Mouse (Mus musculus): Measurements from ENCODE around the gene Hsdl1.

Gene Hsdl1

GRCm38 (mm10) chr8:119574437-119575365, at the start of gene Hsdl1, which contains the start of gene Dnaaf1:
Hsdl1 (minus strand) TSS chr8:119575183.
Dnaaf1 (plus strand) TSS chr8:119575235.
- CTCF ChIA-PET: interaction anchor here (0.6 kb wide), 2 partner anchors 352 to 1246 kb away, joined by 3 to 8 read pairs; no protein-coding TSS in a partner anchor

DNA sequence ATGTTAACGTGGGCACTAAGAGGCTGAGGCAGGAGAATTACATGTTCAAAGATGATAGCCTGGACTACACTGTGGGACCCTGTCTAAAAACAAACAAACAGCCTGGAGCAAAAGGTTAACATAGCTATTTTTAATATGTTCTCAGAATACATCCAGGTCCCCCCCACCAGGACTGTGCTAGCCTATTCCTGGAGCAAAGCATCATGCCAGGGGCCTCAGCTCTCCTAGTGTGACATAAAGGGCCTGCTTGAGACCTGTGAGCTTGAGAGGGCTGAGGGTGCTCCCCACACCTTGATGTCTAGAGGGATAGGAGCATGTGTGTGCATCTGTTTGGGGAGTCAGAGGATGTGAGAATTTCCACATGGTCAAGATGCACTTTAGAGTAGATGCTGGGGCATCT, 48.8 kb upstream of the Hsdl1 start:
- CTCF ChIA-PET: no interaction called here

DNA sequence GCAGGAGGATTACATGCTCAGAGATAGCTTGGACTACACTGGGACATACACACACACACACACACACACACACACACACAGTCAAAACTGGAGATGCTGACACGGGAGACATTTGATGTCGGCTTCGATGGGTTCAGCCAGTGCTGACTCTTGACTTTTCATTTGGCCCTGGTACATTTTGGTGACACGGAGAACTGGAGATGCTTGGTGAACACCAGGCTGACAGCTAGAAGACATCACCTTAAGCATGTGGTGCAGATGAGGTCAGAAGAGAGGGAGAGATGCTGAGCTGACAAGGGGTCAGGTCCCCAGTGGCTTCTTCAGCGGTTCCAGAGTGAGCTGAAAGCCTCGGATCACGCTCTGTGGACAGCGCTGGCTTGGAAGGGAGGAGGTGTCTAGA, 48.1 kb upstream of the Hsdl1 start:
- CTCF ChIA-PET: no interaction called here

- CTCF ChIA-PET: no interaction called here
Measured at GRCm38 (mm10) chr8:119622555-119622954, 47.6 kb upstream of the Hsdl1 start.

DNA sequence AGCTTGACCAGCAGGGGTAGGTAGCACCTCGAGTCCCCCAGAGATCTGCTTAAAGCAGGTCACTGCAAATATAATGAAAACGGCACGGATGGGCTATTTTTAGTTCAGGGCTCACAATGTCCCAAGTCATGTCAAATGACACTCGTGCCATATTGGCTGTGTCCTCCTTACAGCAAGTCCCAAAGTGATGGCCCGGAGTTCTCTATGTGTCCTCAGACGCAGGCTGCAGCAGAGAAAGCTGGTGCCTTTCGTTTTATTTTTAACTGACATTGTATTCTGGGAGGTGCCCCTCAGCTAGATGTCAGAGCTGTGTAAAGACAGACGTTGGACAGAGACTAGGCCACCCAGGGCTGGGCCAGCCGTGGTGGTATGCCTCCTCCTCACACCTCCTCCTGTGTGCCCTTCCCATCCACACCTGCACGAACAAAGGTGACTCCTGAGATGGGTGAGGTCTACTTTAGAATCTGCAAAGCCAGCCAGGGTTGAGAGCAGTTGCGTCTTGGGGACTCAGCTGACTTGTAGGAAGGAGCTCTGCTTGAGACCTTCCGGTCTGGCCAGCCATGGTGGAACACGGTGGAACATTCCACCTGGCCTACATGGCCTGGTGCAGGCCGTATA, 46.0 kb upstream of the Hsdl1 start:
- CTCF ChIA-PET: no interaction called here

DNA sequence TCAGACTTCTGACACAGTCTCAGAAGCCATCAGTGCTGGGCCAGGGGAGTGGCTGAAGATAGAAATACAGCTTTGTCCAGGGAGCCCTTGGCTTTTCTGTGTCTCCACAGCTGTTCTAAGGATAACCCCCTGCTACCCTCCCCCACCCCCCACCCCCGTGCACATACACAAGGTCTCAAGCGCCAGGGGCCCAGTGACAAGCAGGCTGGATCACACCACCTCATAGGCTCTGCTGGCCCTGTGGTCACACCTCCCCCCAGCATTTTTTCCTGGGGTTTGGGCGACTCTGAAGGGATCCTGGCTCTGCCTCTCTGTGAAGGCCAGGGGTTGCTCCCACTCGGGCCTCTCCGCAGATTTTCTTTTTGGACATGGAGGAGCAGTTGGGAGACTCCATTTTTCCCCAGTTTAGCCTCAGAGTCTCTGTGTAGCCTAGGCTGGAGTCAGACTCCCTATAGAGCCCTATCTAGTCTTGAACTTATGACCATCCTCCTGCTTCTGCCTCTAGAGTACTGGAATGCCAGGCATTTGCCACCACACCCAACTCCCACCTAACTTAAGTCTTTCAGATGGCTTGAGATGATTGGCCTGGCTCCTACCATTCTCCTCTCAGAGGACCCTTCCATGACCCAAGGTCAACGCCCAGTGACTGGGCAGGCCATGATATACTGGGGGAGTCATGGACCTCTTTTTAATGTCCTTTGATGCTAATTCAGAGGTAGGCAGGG, 45.3 kb upstream of the Hsdl1 start:
- CTCF ChIA-PET: no interaction called here

DNA sequence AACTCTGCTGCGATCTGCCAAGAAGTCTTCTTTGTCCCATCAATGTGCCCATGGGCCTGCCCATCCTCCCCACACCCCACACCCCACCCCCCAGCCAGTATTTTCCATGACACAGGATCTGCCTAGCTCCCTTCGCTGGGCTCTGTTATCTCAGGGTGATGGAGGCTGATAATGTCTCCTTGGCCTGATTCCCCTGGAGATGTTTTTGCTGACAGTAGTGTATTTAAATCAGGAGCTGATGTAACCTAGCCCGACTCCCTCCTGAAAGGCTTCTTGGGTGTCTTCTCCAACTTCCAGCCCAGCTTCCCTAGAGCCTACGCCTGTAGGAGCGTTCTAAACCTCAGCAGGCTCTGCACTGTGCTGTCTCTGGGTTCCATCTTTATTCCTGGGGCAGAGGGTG, 43.9 kb upstream of the Hsdl1 start:
- CTCF ChIA-PET: interaction anchor here (0.6 to 0.7 kb wide), 3 partner anchors 50 to 308 kb away, joined by 3 to 5 read pairs (median 4); no protein-coding TSS in a partner anchor

DNA sequence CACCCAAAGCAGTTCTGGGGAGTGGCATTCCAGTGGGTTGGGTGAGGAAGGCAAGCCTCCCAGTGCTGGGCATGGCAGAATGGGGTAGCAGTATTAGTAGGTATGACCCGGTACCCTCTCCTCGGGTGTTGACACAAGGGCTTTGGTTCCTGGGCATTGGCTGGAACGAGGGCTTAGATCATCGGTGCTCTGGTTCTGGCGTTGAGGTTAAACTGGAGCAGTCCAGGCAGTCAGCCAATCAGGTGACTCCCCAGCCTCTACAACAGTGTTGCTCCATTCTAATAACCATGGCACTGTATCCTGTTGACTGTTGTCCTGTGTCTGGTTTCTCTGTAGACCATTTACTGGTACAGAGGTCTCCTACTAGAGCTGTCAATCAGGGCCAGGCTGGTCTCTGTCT, 42.6 kb upstream of the Hsdl1 start:
- CTCF ChIA-PET: no interaction called here

DNA sequence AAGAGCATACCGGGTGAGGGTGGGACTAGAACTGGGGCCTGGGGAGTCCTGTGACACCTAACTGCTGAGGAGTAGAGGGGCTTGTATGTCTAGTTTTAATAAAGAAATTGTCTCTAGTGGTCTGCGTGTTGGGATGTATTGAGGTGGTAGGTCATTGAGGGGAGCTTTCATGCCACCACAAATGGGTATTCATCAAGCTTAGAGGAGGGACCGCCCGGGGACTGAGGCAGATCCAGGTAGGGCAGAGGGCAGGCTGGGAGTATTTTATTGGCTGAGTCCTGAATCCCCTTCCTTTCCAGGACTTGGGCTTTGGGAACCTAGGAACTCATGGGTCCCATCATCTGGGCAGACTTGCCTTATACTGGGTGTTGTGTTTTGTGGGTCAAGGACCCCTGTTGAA, 41.8 kb upstream of the Hsdl1 start:
- CTCF ChIA-PET: no interaction called here

GRCm38 (mm10) chr8:119616358-119616757, 41.4 kb upstream of the Hsdl1 start:
- CTCF ChIA-PET: no interaction called here

GRCm38 (mm10) chr8:119615096-119615495, 40.1 kb upstream of the Hsdl1 start:
- CTCF ChIA-PET: no interaction called here

DNA sequence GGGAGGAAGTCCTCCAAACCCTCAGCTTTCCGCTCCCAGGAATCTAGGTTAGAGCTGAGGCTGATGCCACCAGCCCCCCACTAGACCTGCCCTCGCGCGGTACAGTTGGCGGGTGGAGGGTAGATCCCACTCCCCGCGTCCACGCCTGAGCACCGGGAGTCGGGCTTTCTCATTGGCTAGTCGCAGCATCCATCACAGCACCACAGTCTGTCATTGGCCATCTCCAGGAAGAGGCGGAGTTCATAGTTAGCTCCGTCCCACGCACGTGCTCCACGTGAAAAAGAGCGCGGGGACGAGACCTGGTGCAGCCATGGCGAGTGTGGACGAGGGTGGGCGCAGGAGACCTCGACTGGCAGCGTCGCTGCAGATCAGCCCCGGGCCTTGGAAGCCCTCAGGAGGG, 37.5 kb upstream of the Hsdl1 start, which contains the start of gene Adad2:
Gene Adad2, plus strand, starts transcription at position 277 of the 400 bp plus-strand sequence.
- CTCF ChIA-PET: no interaction called here

GRCm38 (mm10) chr8:119606224-119606623, 31.2 kb upstream of the Hsdl1 start:
- CTCF ChIA-PET: interaction anchor here (1.0 kb wide), 1 partner anchor 194 kb away, joined by 3 read pairs; no protein-coding TSS in a partner anchor

GRCm38 (mm10) chr8:119604996-119605395, 30.0 kb upstream of the Hsdl1 start, which contains the start of gene Taf1c:
Taf1c (minus strand) TSS chr8:119605222.
- CTCF ChIA-PET: interaction anchor here (0.8 kb wide), 1 partner anchor 71 kb away, joined by 3 read pairs; no protein-coding TSS in a partner anchor

DNA sequence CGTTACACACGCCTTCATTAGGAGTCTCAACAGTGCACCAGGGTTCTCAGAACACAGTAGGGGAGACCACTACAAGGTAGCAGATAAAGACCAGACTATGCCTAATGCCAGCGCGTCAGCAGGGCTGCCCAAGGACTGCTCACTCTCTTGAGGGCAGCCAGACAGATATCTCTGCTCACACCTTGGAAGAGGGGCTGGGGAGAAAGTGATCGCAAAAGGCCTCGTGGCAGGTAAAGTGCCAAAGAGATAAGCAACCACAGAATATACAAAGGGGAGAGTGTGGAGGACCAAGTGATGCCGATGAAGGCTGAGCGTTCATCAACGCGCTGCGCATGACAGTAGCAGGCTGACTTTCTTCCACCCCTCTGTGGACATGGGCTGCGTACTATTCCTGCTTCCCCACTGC, 29.4 kb upstream of the Hsdl1 start:
- CTCF ChIA-PET: no interaction called here

DNA sequence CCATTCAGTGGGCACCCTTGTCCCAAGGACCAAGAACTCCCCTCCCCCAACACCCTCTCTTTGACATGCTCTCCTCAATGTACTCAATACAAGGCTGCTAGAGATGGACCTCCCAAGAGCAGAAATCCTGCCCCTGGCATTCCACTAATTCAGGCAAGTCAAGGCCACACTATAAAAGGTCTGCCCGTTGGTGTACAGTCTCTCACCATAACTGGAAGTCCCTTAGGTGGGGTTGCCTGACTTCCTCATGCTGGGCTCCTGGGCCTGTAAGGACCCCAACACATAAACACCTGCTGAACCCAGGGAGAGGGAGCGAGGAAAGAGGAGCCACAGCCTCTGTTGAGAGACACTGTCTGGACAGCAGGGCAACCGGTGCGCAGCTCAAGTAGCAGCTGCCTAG, 28.8 kb upstream of the Hsdl1 start:
- CTCF ChIA-PET: no interaction called here

DNA sequence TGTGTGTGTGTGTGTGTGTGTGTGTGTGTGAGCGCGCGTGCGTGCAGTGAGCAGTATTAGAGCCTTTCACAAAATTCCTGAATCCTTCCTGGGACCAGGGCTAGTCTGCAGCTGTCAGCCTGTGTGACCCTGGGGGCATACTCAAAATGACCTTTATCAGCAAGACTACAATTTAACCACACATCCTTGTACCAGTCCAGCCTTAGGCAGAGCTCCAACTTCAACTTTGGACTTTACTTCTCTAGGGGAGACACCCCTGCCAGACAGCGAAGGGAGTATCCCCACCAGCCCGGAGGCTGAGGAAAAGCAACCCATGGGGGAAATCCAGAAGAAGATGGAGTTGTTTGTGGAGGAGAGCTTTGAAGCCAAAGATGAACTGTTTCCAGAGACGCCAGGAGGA, 16.5 kb upstream of the Hsdl1 start:
- CTCF ChIA-PET: interaction anchor here (1.0 kb wide), 1 partner anchor 41 kb away, joined by 3 read pairs; no protein-coding TSS in a partner anchor

DNA sequence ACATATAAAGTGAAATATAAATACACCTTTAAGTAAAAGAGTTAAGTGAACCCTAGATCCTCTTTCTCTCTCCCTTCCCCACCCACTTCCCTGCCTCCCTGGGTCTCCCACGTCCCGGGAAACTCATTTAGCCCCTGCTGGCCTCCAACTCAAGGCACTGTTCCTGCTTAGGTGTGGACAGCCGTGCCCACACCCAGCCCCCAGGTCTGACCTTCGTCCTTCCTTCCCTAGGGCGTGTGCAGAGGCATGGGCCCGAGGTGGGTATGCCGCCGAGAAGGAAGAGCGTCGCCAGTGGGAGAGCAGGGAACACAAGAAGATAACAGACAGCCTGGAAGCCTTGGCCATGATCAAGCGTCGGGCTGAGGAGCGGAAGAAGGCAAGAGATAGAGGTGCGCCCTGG, 15.4 kb upstream of the Hsdl1 start:
- CTCF ChIA-PET: interaction anchor here (1.0 kb wide), 1 partner anchor 40 kb away, joined by 3 read pairs; no protein-coding TSS in a partner anchor

DNA sequence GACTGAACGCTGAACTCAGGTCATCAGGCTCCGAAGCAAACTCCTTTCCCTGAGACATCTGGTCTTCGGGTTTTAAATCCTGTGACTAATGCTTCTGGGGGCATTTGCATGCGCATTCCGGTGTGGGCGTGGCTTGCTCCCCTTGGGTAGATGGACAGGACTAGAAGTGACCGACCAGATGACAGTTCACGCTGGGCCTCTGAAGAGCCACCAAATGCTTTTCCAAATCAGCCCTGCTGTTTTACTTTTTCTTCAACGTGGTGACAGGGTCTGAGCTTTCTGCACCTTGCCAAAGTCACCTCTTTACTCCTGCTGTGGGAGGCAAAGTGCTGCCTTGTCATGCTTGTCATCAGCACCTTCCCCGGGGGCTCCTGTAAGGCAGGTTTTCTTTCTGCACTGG, 13.9 kb upstream of the Hsdl1 start:
- CTCF ChIA-PET: no interaction called here

- CTCF ChIA-PET: no interaction called here
Measured at GRCm38 (mm10) chr8:119588321-119588720, 13.3 kb upstream of the Hsdl1 start.

- CTCF ChIA-PET: interaction anchor here (0.6 kb wide), 1 partner anchor 12 kb away, joined by 4 read pairs; no protein-coding TSS in a partner anchor
Measured at GRCm38 (mm10) chr8:119585901-119586300, 10.9 kb upstream of the Hsdl1 start.

Data from spleen, embryonic (tissue).